Mouse (Mus musculus) B cell, adult (primary cell): ENCODE measurements around the gene Nol10. TPM values are rescaled to one million over a fixed set of nuclear protein-coding genes. Genes with fewer than 3 reads are reported as not detected.

Source experiments
- total RNA-seq: library from RNA; stranded (reverse); gene quantifications from 4 replicates; pipeline ENCODE4 v1.2.4, GENCODE M21; 2023; ENCODE audit not compliant: inconsistent age

Gene Nol10
- 20.2 to 24.8 TPM (median 20.6 TPM) in 4 replicates for total RNA-seq

DNA sequence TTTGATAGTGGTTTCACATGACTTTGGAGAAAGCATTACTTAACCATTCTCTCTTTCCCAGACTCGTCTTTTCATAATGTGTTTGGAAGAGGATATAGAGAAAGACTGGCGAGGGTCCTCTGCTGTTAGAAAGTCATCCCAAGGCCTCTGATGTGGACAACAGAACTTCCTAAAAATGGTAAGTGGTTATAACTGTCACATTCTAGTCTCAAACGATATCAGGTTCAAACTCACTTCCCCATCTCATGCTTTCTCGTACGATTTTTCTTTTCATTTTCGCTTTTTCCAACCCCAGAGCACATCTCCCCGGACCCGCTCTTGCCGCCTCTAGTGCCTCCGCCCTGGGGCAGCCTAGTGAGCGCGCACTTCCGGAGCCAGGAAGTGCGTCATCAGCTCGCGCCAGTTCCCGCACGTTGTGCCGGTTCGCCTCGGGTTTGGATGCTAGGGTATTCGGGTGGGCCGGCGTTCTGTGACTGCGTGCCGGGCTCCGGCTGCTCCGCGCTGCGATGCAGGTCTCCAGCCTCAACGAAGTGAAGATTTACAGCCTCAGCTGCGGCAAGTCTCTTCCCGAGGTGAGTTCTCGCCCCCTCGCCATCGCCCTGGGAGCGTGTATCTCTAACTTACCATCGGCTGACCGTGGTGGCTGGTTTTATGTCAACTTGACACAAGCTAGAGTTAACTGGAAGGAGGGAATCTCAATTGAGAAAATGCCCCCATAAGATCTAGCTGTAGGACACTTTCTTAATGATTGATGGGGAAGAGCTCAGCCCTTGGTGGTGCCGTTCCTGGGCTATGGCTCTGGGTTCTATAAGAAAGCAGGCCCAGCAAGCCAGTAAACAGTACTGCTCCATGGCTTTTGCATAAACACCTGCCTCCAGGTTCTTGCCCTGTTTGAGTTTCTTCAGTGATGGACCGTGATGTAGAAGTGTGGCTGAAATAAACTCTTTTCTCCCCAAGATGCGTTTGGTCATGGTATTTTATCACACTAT, at the start of gene Nol10:
Gene Nol10 (plus strand): TSS at position 411 of the 989 bp plus-strand sequence.

DNA sequence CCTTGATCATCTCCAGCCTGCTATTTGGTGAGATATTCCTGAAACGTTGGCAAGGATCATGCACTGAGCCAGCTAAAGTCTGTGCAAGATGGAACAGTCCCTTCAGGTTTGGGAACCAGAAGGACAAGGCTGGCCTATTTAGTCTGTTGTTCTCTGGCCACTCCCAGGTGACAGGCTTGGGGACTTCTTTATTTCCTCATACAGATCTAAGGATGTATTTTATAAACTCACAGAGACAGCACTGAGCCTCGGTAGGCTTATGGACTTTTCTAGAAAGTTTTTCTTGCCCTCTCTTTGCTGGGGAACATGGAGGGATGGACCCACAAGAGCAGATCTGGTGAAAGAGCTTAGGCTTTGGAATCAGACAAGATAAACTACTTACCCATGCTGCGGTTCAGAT, 19.0 kb upstream of the Nol10 start, which contains the start of gene Atp6v1c2:
Gene Atp6v1c2 (minus strand): TSS at position 101 of the 400 bp plus-strand sequence.

Other genes with a start within 250 kb of the Nol10 start
- gene Kcnf1, start 171.6 kb upstream of the Nol10 start, total RNA-seq = 0.10 TPM in 2 of 4 replicates, not detected in the others
- 135 to 179 TPM (median 154 TPM) in 4 replicates for gene Pdia6, start 81.9 kb upstream of the Nol10 start, total RNA-seq
- 0.42 TPM in 1 of 4 replicates, not detected in the others for gene Atp6v1c2, start 19.1 kb upstream of the Nol10 start, total RNA-seq
- 583 to 685 TPM (median 634 TPM) in 4 replicates for gene Odc1, start 196.3 kb downstream of the Nol10 start, total RNA-seq